Mouse (Mus musculus) megakaryocyte-erythroid progenitor cell, adult 5-6 weeks (primary cell): ENCODE results near the gene Glrx5. TPM values are rescaled to one million over a fixed set of nuclear protein-coding genes. Genes with fewer than 3 reads are reported as not detected.

ENCODE experiments used
- ATAC-seq: replicated peaks from 2 replicates; pipeline ENCODE4 v1.8.0; 2016; ENCODE audit warnings: mild to moderate bottlenecking, inconsistent platforms; ENCODE audit not compliant: severe bottlenecking, poor library complexity, low FRiP score, low TSS enrichment
- total RNA-seq, 2 experiments: library from RNA; stranded (forward) in 1 of 2; stranded (reverse) in 1 of 2; fragments of 200-1000, 215-1000 nt in 1 of 2; fragments of >200 nt in 1 of 2; fragmentation: Nextera tagmentation in 1 of 2; gene quantifications; 2 replicates each; pipeline ENCODE4 v1.2.3; 2014 to 2017

Glrx5 gene
- total RNA-seq (2014; fragmentation: Nextera tagmentation) (112 and 193 TPM in 2 replicates), total RNA-seq (2017) (59.2 and 86.9 TPM in 2 replicates)

GRCm38 (mm10) chr12:105032147-105032831, at the start of gene Glrx5:
Glrx5 (plus strand) TSS chr12:105032688.
- peak; percentile 76 for ATAC-seq

- ATAC-seq, result no peak
These were observed 49.0 kb upstream of the Glrx5 start for GRCm38 (mm10) chr12:104983476-104983875.

- no peak for ATAC-seq
These were observed 47.4 kb upstream of the Glrx5 start for GRCm38 (mm10) chr12:104985088-104985487.

GRCm38 (mm10) chr12:104986001-104986400, 46.5 kb upstream of the Glrx5 start:
- no peak for ATAC-seq

- ATAC-seq, result no peak
These were observed 45.7 kb upstream of the Glrx5 start for GRCm38 (mm10) chr12:104986781-104987180.

- ATAC-seq, result no peak
These were observed 44.6 kb upstream of the Glrx5 start for GRCm38 (mm10) chr12:104987936-104988335.

GRCm38 (mm10) chr12:104990741-104991454, 41.6 kb upstream of the Glrx5 start:
- ATAC-seq, result peak; percentile 76

GRCm38 (mm10) chr12:104992123-104992741, 40.3 kb upstream of the Glrx5 start:
- ATAC-seq, result no peak

GRCm38 (mm10) chr12:104992838-104993237, 39.6 kb upstream of the Glrx5 start:
- no peak for ATAC-seq

- ATAC-seq, result no peak
These were observed 37.1 kb upstream of the Glrx5 start for GRCm38 (mm10) chr12:104995259-104995876.

GRCm38 (mm10) chr12:104996012-104996728, 36.3 kb upstream of the Glrx5 start:
- peak; percentile 64 for ATAC-seq

GRCm38 (mm10) chr12:104997159-104997558, 35.3 kb upstream of the Glrx5 start:
- no peak for ATAC-seq

- ATAC-seq, result peak; percentile 64
These were observed 34.7 kb upstream of the Glrx5 start for GRCm38 (mm10) chr12:104997641-104998293.

GRCm38 (mm10) chr12:104998541-104998940, 33.9 kb upstream of the Glrx5 start:
- ATAC-seq, result no peak

GRCm38 (mm10) chr12:104999171-104999570, 33.3 kb upstream of the Glrx5 start:
- no peak for ATAC-seq

GRCm38 (mm10) chr12:105000487-105001283, 31.8 kb upstream of the Glrx5 start:
- no peak for ATAC-seq

- ATAC-seq, result no peak
These were observed 31.2 kb upstream of the Glrx5 start for GRCm38 (mm10) chr12:105001317-105001716.
